Mouse (Mus musculus) limb, embryonic 14.5 days (tissue): ENCODE measurements at regions not wholly inside any gene's neighbourhood (a gene's known extent, or its start where the extent isn't known, plus 50 kb on each side); places are given as distances from the start of the nearest gene placed in this dataset.

Source experiments
- ATAC-seq: fragments of 200-750 bp; cut with Nextera tagmentation; 2 replicates; pipeline ENCODE4 v1.8.0; 2017; ENCODE audit warnings: low read depth, moderate number of reproducible peaks, moderate TSS enrichment; ENCODE audit not compliant: low FRiP score
- DNase-seq: peaks from one replicate; pipeline ENCODE4 v3.0.0-alpha.2; 2015; ENCODE audit warnings: low spot score
- H3K27ac ChIP-seq: fragments of 300-500 bp; sonication (generic); replicated peaks from 2 replicates; pipeline ENCODE4 v1.5.1; 2014; ENCODE audit warnings: low read depth, mild to moderate bottlenecking, low read length, moderate library complexity, mixed read lengths
- H3K27me3 ChIP-seq: fragments of 300-500 bp; sonication (generic); 2 replicates; pipeline ENCODE4 v1.6.1; 2014; ENCODE audit warnings: low read length, mixed read lengths; ENCODE audit not compliant: control insufficient read depth, insufficient read depth
- H3K36me3 ChIP-seq: fragments of 300-500 bp; sonication (generic); 2 replicates; pipeline ENCODE4 v1.6.1; 2014; ENCODE audit warnings: mild to moderate bottlenecking, low read length, moderate library complexity, mixed read lengths; ENCODE audit not compliant: control insufficient read depth, insufficient read depth
- H3K4me1 ChIP-seq: fragments of 300-500 bp; sonication (generic); 2 replicates; pipeline ENCODE4 v1.6.1; 2014; ENCODE audit warnings: antibody characterized with exemption, low read length, mixed read lengths; ENCODE audit not compliant: control insufficient read depth, insufficient read depth
- H3K4me2 ChIP-seq: fragments of 300-500 bp; sonication (generic); replicated peaks from 2 replicates; pipeline ENCODE4 v1.6.1; 2014; ENCODE audit warnings: low read depth, mild to moderate bottlenecking, low read length, moderate library complexity; ENCODE audit not compliant: severe bottlenecking
- H3K4me3 ChIP-seq: fragments of 300-500 bp; sonication (generic); replicated peaks from 2 replicates; pipeline ENCODE4 v1.5.1; 2014; ENCODE audit warnings: low read length
- H3K9ac ChIP-seq: fragments of 300-500 bp; sonication (generic); 2 replicates; pipeline ENCODE4 v1.6.1; 2014; ENCODE audit warnings: mild to moderate bottlenecking, low read depth, low read length, moderate library complexity; ENCODE audit not compliant: severe bottlenecking
- H3K9me3 ChIP-seq: fragments of 300-500 bp; sonication (generic); 2 replicates; pipeline ENCODE4 v1.6.1; 2016; ENCODE audit warnings: low read length; ENCODE audit not compliant: control insufficient read depth
- POLR2A ChIP-seq: fragments of 200-500 bp; IDR thresholded peaks from 2 replicates; pipeline ENCODE4 v1.8.0; 2012; ENCODE audit warnings: inconsistent platforms, mild to moderate bottlenecking, moderate library complexity, borderline replicate concordance; ENCODE audit not compliant: insufficient read depth, insufficient read length; ENCODE audit errors: extremely low read depth
- WGBS: fragments of 180-500 bp; shearing (Covaris S2); extraction: QIAGEN DNeasy Blood & Tissue Kit; methylation state at CpG from one replicate; pipeline ENCODE4 v1.1.7; 2014; 5-methylcytosine and 5-hydroxymethylcytosine counted together

DNA sequence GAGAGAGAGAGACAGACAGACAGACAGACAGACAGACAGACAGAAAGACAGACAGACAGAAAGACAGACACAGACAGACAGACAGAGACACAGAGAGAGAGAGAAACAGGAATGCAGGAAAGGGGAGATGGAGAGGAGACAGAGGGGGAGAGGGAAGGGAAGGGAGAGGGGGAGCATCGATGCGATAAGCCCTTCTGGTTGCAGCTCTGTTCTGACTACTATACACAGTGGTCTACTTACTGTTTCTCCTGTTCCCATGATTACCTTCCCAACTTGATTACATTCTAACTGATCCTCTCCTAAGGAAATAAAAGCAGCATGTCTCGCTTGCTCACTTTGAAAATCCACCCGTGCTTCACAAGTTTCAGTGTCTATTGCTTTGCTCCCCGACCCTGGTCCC, 116.8 kb upstream of the Selenok start:
- 58% methylated on average over 5 of the region's 5 CpGs for WGBS
- Histone ChIP-seq H3K4me2 (no peak overlapping the region), H3K36me3 (no peaks in the 10 kb centered on the region), H3K27ac (no peak overlapping the region), H3K9ac (no peak overlapping the region), H3K9me3 (no peaks in the 10 kb centered on the region), H3K4me3 (no peak overlapping the region), H3K27me3 (no peaks in the 10 kb centered on the region), H3K4me1 (no peaks in the 10 kb centered on the region)
- no peak for TF ChIP-seq POLR2A
- DNase-seq (no peak), ATAC-seq (no peak)

DNA sequence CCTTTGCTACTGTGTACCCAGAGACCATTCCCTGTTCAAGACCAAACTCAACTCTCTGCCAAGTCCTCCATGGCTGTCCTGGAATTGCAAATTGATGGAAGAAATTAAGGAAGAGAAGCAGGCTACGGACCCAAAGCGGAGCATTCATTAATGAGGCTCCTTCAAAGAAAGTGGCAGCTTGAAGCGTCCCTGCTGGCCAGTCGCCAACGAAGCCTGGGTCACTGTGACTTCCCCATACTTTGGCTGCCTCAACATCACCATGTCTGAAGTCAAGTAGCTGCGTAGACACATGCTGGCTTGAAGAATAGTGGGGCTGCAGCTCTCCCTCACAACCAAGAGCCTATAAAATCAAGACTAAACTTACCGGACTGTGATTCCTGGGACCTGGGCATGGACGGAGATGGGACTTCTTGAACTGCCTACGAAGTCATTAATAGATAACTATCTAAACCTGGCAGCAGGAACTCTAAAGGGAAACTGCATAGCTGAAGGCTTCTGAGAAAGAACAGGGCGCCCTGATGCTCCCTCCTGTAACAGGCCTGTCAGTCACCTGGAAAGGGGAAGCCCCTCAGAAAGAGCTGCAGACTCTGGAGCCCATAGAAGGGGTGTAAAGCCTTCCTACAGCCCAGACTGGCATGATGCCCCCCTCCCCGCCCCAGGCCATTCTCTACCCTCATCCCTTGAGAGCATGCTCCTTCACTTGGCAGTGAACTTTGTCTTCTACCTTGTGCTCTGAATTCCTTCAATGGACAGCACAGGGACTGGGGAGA, 116.0 kb upstream of the Selenok start:
- WGBS: 68% methylated on average over 11 of the region's 11 CpGs
- no peak for TF ChIP-seq POLR2A
- Histone ChIP-seq H3K4me1 (no peaks in the 10 kb centered on the region), H3K4me2 (no peak overlapping the region), H3K27me3 (no peaks in the 10 kb centered on the region), H3K27ac (no peak overlapping the region), H3K36me3 (no peaks in the 10 kb centered on the region), H3K9me3 (no peaks in the 10 kb centered on the region), H3K4me3 (no peak overlapping the region), H3K9ac (no peak overlapping the region)
- ATAC-seq (no peak), DNase-seq (no peak)

DNA sequence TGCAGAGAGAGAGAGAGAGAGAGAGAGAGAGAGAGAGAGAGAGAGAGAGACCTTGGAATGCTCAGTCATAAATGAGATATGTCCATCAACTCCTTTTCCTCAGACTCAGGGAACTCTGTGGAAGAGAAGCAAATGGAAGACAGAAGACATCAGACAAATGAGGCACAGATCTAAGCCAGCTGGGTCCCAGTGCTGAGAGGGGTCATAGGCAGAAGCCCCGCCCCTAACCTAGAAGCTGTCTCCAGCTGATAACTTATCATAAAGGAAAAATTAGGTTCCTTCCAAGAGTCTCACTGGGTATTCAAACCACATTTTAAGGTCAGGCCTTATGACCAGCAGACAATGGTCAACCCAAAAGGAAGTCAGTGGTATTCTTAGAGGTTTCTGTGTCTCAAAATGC, 106.1 kb upstream of the Selenok start:
- 88% methylated on average over 1 of the region's 1 CpGs for WGBS
- ATAC-seq (no peak), DNase-seq (no peak)
- Histone ChIP-seq H3K4me2 (no peak overlapping the region), H3K9me3 (no peaks in the 10 kb centered on the region), H3K36me3 (no peaks in the 10 kb centered on the region), H3K27ac (no peak overlapping the region), H3K4me3 (no peak overlapping the region), H3K27me3 (no peaks in the 10 kb centered on the region), H3K4me1 (no peaks in the 10 kb centered on the region), H3K9ac (no peak overlapping the region)
- no peak for TF ChIP-seq POLR2A

DNA sequence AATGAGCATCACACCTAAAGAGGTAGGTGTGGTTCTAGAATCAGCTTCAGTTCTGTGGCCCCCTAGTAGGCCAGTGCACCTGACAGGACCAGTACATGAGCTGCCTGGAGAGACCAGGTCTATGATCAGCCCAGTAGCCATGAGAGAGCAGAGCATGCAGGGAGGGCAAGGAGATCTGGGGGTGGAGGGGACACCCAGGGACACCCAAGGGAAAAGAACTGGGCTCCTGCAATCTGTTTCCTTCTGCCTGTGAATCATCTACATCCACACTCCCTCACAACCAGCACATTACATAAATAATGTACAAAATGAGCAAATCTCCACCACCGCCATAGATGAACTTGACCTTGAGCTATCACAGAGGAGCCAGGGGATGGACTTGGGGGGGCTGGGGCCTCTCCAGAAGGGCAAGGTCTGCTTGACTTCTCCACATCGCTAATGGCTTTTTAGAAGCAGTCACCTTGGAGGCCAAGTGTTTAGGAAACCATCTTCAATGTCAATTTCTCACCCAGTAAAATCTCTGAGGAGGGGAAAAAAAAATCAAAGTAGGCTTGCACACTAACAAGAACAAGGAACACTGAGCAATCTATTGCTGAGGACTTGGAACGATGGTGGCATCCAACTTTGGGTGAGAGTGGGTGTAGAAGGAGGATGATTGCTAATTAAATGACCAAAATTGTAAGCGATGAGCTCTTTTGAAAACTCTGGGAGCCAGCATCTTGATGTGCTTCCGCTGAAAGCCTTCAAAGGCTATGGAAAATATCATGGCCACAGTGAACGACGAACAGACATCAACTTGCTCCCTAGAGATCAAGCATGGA, 101.4 kb upstream of the Selenok start:
- Histone ChIP-seq H3K4me2 (no peak overlapping the region), H3K27ac (no peak overlapping the region), H3K4me3 (no peak overlapping the region), H3K9ac (no peak overlapping the region), H3K36me3 (no peaks in the 10 kb centered on the region), H3K4me1 (no peaks in the 10 kb centered on the region), H3K27me3 (no peaks in the 10 kb centered on the region), H3K9me3 (no peaks in the 10 kb centered on the region)
- 82% methylated on average over 7 of the region's 7 CpGs for WGBS
- no peak for ATAC-seq
- TF ChIP-seq POLR2A: no peak
- DNase-seq: no peak

DNA sequence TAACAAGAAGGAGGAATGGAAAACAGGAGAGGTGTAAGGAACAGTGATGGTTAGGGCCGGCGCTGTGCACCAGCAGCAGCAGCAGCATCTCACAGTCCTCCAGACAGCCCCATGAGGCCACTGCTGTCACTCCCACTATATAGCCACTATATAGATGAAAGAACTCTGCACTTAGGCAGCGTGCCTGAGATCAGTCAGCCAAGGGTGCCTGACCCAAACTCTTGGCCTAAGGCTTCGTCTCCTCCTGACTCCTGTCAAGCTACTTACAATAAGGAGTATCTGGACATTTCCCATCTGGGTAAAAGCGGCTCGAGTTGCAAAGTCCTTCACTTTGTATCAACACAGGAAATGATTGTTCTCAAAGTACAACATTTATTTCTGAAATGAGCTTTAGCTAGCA, 100.8 kb upstream of the Selenok start:
- 45% methylated on average over 6 of the region's 6 CpGs for WGBS
- H3K4me2 ChIP-seq: no peak overlapping the region
- ATAC-seq: no peak
- no peak for DNase-seq
- no peak overlapping the region for H3K9ac ChIP-seq
- no peak for TF ChIP-seq POLR2A
- H3K27ac ChIP-seq: no peak overlapping the region
- H3K9me3 ChIP-seq: no peaks in the 10 kb centered on the region
- H3K27me3 ChIP-seq: no peaks in the 10 kb centered on the region
- H3K4me1 ChIP-seq: no peaks in the 10 kb centered on the region
- no peak overlapping the region for H3K4me3 ChIP-seq
- H3K36me3 ChIP-seq: no peaks in the 10 kb centered on the region
